Mouse (Mus musculus) intestine, embryonic 14.5 days (tissue): Measurements from ENCODE around the gene Sash1. TPM values are rescaled to one million over a fixed set of nuclear protein-coding genes. Genes with fewer than 3 reads are reported as not detected.

Experiments
- ATAC-seq: fragments of 200-750 bp; cut with Nextera tagmentation; replicated peaks from 2 replicates; pipeline ENCODE4 v1.8.0; 2017; ENCODE audit warnings: low read depth, moderate number of reproducible peaks, moderate TSS enrichment, moderate library complexity; ENCODE audit not compliant: low FRiP score, low TSS enrichment
- DNase-seq: peaks from one replicate; pipeline ENCODE4 v3.0.0-alpha.2; 2018; ENCODE audit warnings: low spot score
- H3K27ac ChIP-seq: fragments of 300-500 bp; sonication (generic); 2 replicates; pipeline ENCODE4 v1.5.1; 2014; ENCODE audit warnings: low read depth, mild to moderate bottlenecking, control low read depth
- H3K27me3 ChIP-seq: fragments of 300-500 bp; sonication (generic); replicated peaks from 2 replicates; pipeline ENCODE4 v1.6.1; 2014; ENCODE audit warnings: low read length, control low read depth; ENCODE audit not compliant: control insufficient read depth, insufficient read depth
- H3K36me3 ChIP-seq: fragments of 300-500 bp; sonication (generic); 2 replicates; pipeline ENCODE4 v1.6.1; 2014; ENCODE audit warnings: low read length, control low read depth; ENCODE audit not compliant: control insufficient read depth, insufficient read depth
- H3K4me1 ChIP-seq: fragments of 300-500 bp; sonication (generic); replicated peaks from 2 replicates; pipeline ENCODE4 v1.6.1; 2014; ENCODE audit warnings: low read length, control low read depth, mixed read lengths; ENCODE audit not compliant: control insufficient read depth, insufficient read depth
- H3K4me2 ChIP-seq: fragments of 300-500 bp; sonication (generic); 2 replicates; pipeline ENCODE4 v1.6.1; 2014; ENCODE audit warnings: low read length
- H3K4me3 ChIP-seq: fragments of 300-500 bp; sonication (generic); 2 replicates; pipeline ENCODE4 v1.5.1; 2014; ENCODE audit warnings: low read depth, low read length, control low read depth, mixed read lengths
- H3K9ac ChIP-seq: fragments of 300-500 bp; sonication (generic); 2 replicates; pipeline ENCODE4 v1.6.1; 2014; ENCODE audit warnings: mild to moderate bottlenecking, low read length
- H3K9me3 ChIP-seq: fragments of 300-500 bp; sonication (generic); 2 replicates; pipeline ENCODE4 v1.6.1; 2016; ENCODE audit warnings: low read length, control low read depth; ENCODE audit not compliant: control insufficient read depth
- WGBS: fragments of 180-500 bp; shearing (Covaris S2); extraction: QIAGEN DNeasy Blood & Tissue Kit; methylation state at CpG from one replicate; pipeline ENCODE4 v1.1.7; 2014; 5-methylcytosine and 5-hydroxymethylcytosine counted together
- polyA plus RNA-seq: library from polyadenylated mRNA; unstranded; fragments of >200 nt; fragmentation: Nextera tagmentation; extraction: Ambion mirVana; gene quantifications from 2 replicates; pipeline ENCODE4 v1.2.1, GENCODE M21; 2014

Sash1 gene
- polyA plus RNA-seq, 1 experiment from 2014 or later, result 6.9 TPM

DNA sequence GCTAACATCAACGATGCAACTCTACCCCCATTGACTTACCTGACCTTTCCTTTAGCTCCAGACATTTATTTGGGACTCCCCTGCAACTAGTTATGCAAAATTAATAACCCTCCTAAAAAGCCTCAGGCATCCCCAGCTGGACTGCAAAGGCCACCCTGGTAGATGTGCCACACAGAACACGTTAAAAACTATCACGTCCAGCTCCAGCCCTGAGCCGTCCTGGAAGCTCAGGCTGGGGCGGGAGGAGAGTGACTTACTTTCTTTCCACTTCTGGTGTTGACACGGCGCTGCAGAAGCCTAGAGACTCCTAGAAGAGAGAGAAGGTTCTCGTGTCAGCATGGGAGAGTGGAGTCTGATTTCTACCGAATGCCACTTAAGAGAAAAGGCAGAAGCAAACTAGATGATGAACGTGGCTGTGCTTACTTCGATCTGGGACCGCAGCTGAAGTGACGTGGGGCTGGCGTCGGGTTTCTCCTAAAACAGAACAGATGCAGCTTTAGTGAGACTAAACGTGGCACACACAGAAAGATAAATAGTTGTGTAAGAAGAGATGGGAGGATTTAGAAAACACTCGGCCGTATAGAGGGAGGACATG, 71.8 kb downstream of the Sash1 start:
- peak overlapping the region; percentile 47; the same call in 1 of the 2 replicates for H3K27ac ChIP-seq
- DNase-seq, result no peak
- H3K4me2 ChIP-seq, result peak overlapping the region; percentile 18

GRCm38 (mm10) chr10:8813259-8813658, 72.6 kb downstream of the Sash1 start:
- Histone ChIP-seq H3K4me3 (no peak overlapping the region), H3K9me3 (no peaks in the 10 kb centered on the region), H3K27ac (0 out of 2 replicates have a peak overlapping the region, but pooled peaks have one; percentile 47), H3K9ac (no peak overlapping the region), H3K27me3 (no peaks in the 10 kb centered on the region), H3K4me2 (no peak overlapping the region), H3K4me1 (peaks cover 20% of the 10 kb centered on the region; the same call in 1 of the 2 replicates), H3K36me3 (0 out of 2 replicates have a peak, but pooled peaks cover 5% of the 10 kb centered on the region)
- DNase-seq, result no peak
- 77% methylated on average over 14 of the region's 14 CpGs for WGBS
- ATAC-seq, result no peak

More for the DNA sequence above, 71.8 kb downstream of the Sash1 start:
- WGBS, result 27% methylated on average over 18 of the region's 18 CpGs
- 0 out of 2 replicates have a peak, but pooled peaks cover 5% of the 10 kb centered on the region for H3K36me3 ChIP-seq
- H3K9ac ChIP-seq, result no peak overlapping the region
- H3K9me3 ChIP-seq, result no peaks in the 10 kb centered on the region
- no peak overlapping the region for H3K4me3 ChIP-seq
- H3K27me3 ChIP-seq, result no peaks in the 10 kb centered on the region
- ATAC-seq, result no peak
- peaks cover 20% of the 10 kb centered on the region; the same call in 1 of the 2 replicates for H3K4me1 ChIP-seq

GRCm38 (mm10) chr10:8812807-8813206, 73.1 kb downstream of the Sash1 start:
- WGBS, result 64% methylated on average over 8 of the region's 8 CpGs
- Histone ChIP-seq H3K27me3 (no peaks in the 10 kb centered on the region), H3K4me1 (peaks cover 20% of the 10 kb centered on the region; the same call in 1 of the 2 replicates), H3K27ac (no peak overlapping the region), H3K9me3 (no peaks in the 10 kb centered on the region), H3K36me3 (0 out of 2 replicates have a peak, but pooled peaks cover 5% of the 10 kb centered on the region), H3K9ac (no peak overlapping the region), H3K4me2 (no peak overlapping the region), H3K4me3 (no peak overlapping the region)
- ATAC-seq (no peak), DNase-seq (no peak)

DNA sequence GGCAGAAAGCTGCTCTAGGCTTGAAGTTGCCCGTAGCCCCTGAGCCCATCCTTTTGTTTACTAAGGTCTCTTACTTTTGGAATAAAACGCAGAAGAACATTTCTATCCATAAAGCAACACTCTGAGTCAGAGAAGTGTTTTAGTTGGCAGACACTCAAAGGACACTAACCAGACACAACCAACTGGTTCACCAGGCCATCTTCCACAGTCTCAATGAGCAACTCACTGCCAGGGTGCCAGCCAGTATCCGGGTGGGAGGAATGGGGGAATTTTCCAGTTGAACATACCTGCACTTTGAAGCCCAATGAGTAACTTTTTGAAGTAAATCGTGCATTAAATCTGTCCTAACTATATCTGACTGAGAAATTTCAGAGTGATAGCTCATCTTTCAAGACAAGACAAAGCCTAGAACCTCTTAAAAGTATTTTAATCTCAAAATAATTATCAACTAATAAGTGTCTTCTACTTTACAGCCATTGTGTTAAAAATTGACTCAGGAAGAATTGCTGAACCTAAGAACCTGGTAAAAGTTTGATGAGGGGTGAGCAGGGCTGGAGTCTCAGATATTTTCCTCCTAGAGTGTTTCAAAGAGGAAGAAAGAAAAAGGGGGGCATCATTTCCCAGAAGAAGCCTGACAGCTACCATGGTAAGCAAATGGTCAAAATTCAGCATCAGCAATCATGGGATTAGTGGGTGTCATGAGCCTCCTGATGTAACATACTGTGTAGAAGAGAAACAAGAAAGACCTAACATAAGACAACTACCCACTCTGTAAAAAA, 74.4 kb downstream of the Sash1 start:
- Histone ChIP-seq H3K4me1 (peaks cover 20% of the 10 kb centered on the region; the same call in 1 of the 2 replicates), H3K36me3 (0 out of 2 replicates have a peak, but pooled peaks cover 5% of the 10 kb centered on the region), H3K27ac (no peak overlapping the region), H3K9me3 (no peaks in the 10 kb centered on the region), H3K4me2 (no peak overlapping the region), H3K9ac (no peak overlapping the region), H3K4me3 (no peak overlapping the region), H3K27me3 (no peaks in the 10 kb centered on the region)
- ATAC-seq (no peak), DNase-seq (no peak)
- WGBS, result 79% methylated on average over 4 of the region's 4 CpGs

GRCm38 (mm10) chr10:8810496-8810895, 75.4 kb downstream of the Sash1 start:
- no peak for ATAC-seq
- no peak overlapping the region for H3K4me3 ChIP-seq
- no peaks in the 10 kb centered on the region for H3K27me3 ChIP-seq
- 89% methylated on average over 7 of the region's 7 CpGs for WGBS
- no peak overlapping the region for H3K4me2 ChIP-seq
- no peak overlapping the region for H3K9ac ChIP-seq
- H3K36me3 ChIP-seq, result 0 out of 2 replicates have a peak, but pooled peaks cover 5% of the 10 kb centered on the region
- peaks cover 20% of the 10 kb centered on the region; the same call in 1 of the 2 replicates for H3K4me1 ChIP-seq
- no peak for DNase-seq
- H3K27ac ChIP-seq, result no peak overlapping the region
- no peaks in the 10 kb centered on the region for H3K9me3 ChIP-seq

DNA sequence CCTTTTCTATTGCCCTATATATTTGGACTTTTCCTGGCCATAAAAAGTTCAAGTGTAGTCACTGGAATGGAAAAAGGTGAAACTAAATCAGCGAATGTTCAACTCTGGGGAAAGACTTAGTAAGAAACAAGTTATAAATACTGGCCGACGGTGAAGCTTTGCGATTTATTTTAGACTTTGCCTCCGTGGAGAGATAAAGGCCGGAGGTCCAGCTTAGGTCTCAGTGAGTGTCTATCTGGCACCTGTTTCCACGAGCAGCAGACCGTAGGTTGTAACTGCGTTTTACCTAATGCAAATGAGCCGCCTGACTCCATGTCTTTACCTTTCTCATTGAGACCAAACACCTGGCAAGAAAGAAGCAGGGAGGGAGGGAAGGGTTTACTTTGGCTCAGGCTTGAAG, 77.5 kb downstream of the Sash1 start:
- no peak for ATAC-seq
- H3K4me3 ChIP-seq, result no peak overlapping the region
- H3K36me3 ChIP-seq, result 0 out of 2 replicates have a peak, but pooled peaks cover 5% of the 10 kb centered on the region
- H3K27me3 ChIP-seq, result no peaks in the 10 kb centered on the region
- no peak overlapping the region for H3K27ac ChIP-seq
- H3K4me2 ChIP-seq, result no peak overlapping the region
- peaks cover 10% of the 10 kb centered on the region; the same call in 1 of the 2 replicates for H3K4me1 ChIP-seq
- H3K9me3 ChIP-seq, result no peaks in the 10 kb centered on the region
- DNase-seq, result no peak
- H3K9ac ChIP-seq, result no peak overlapping the region
- WGBS, result 76% methylated on average over 10 of the region's 10 CpGs

GRCm38 (mm10) chr10:8807581-8807980, 78.3 kb downstream of the Sash1 start:
- no peak overlapping the region for H3K27ac ChIP-seq
- no peak overlapping the region for H3K4me2 ChIP-seq
- peaks cover 9% of the 10 kb centered on the region; the same call in 1 of the 2 replicates for H3K36me3 ChIP-seq
- H3K9me3 ChIP-seq, result no peaks in the 10 kb centered on the region
- no peak overlapping the region for H3K9ac ChIP-seq
- DNase-seq, result no peak
- no peaks in the 10 kb centered on the region for H3K27me3 ChIP-seq
- WGBS, result 95% methylated on average over 9 of the region's 9 CpGs
- peaks cover 5% of the 10 kb centered on the region; the same call in 1 of the 2 replicates for H3K4me1 ChIP-seq
- H3K4me3 ChIP-seq, result no peak overlapping the region
- no peak for ATAC-seq

GRCm38 (mm10) chr10:8805402-8805801, 80.5 kb downstream of the Sash1 start:
- ATAC-seq (no peak), DNase-seq (no peak)
- Histone ChIP-seq H3K27ac (no peak overlapping the region), H3K36me3 (peaks cover 5% of the 10 kb centered on the region; the same call in 1 of the 2 replicates), H3K9me3 (no peaks in the 10 kb centered on the region), H3K4me3 (no peak overlapping the region), H3K9ac (no peak overlapping the region), H3K4me2 (no peak overlapping the region), H3K27me3 (no peaks in the 10 kb centered on the region), H3K4me1 (0 out of 2 replicates have a peak, but pooled peaks cover 4% of the 10 kb centered on the region)
- whole genome bisulfite sequencing, result 70% methylated on average over 3 of the region's 3 CpGs
